Mouse (Mus musculus): ENCODE measurements at regions not wholly inside any gene's neighbourhood (a gene's known extent, or its start where the extent isn't known, plus 50 kb on each side); places are given as distances from the start of the nearest gene placed in this dataset.

DNA sequence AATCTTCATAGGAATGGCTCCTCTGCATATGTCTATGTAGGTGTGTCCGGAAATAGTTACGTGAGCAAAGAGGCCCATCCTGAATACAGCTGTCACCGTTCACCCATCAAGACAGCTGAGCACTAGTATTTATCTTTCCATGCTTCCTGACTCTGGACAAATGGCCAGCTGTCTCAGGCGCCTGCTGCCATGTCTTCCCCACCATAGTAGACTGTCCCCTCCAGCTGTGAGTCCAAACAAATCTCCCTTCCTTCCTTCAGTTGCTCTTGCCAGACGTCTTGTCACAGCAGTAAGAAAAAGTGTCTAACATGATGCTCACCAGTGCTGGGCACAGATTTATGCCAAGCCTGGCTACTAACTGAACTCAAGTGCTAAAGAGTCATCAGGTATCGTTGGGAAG, 487.0 kb downstream of the Insc start:
- no peaks in the 10 kb centered on the region; the same call in 1 of the 2 replicates for H3K27me3 ChIP-seq (replicated peaks; ENCODE audit: control insufficient read depth, insufficient read depth, low read length)
- H3K9me3 ChIP-seq (ENCODE audit: control insufficient read depth, low read length): no peaks in the 10 kb centered on the region
- H3K4me3 ChIP-seq (replicated peaks; ENCODE audit: low read length): no peak overlapping the region
- H3K4me2 ChIP-seq (ENCODE audit: low read length): no peak overlapping the region
- no peak overlapping the region for H3K9ac ChIP-seq (replicated peaks; ENCODE audit: low read depth, low read length)
- no peaks in the 10 kb centered on the region for H3K36me3 ChIP-seq (ENCODE audit: control insufficient read depth, insufficient read depth)
- H3K4me1 ChIP-seq (replicated peaks; ENCODE audit: control insufficient read depth, insufficient read depth, low read length): no peaks in the 10 kb centered on the region
- no peak for ATAC-seq
- no peak overlapping the region for H3K27ac ChIP-seq (ENCODE audit: low read length)
- 86% methylated on average over 6 of the region's 6 CpGs for WGBS

DNA sequence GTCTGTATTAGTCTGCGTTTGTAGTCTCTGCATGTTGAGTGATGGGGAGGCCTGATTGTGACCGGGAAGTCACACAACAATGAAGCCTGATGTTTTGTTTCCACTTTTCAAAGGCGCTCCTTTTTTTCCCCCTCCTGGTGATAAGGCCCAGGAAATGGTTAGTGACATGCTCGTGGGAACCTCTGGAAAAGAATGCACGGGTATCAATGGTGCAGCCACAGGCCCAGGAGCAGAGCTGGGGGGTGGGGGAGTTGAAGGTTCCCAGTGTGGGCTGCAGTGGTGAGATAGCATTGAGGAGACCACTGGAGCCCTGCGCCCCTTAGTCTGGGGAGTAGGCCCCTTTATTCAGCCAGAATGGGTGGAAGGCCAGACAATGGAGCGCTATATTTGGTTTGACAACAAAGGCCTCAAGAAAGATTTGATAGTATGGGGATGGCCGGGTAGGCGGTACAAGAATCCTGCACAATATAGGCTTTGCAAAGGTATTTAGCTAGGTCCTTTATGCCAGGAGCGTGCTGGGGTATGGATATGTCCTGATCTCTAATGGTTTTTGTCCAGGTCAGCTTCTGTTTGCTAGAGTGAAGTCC, 490.4 kb downstream of the Insc start:
- H3K36me3 ChIP-seq (ENCODE audit: control insufficient read depth, insufficient read depth): no peaks in the 10 kb centered on the region

DNA sequence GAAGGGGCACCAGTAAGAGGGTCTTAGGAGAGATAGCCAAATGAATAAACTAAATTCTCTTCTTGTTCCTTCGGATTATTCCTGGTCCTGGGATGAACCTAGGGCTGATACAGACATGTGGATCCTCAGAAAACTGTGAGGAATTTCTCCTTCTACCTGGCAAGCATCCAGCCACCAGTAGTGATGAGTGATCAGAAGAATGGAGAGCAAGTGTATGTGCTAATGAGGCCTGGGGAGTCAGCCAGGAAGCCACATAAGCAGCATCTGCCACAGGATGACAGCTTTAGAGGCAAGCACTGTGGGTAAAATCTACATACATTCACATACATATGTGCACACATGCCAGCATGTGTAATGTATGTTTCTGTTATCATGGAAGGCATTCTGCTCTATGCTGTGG, 493.6 kb downstream of the Insc start:
- Histone ChIP-seq H3K27me3 (replicated peaks; ENCODE audit: control insufficient read depth, insufficient read depth, low read length) (no peaks in the 10 kb centered on the region), H3K9ac (replicated peaks; ENCODE audit: low read depth, low read length) (no peak overlapping the region), H3K4me2 (ENCODE audit: low read length) (no peak overlapping the region), H3K27ac (ENCODE audit: low read length) (no peak overlapping the region), H3K36me3 (ENCODE audit: control insufficient read depth, insufficient read depth) (no peaks in the 10 kb centered on the region), H3K9me3 (ENCODE audit: control insufficient read depth, low read length) (no peaks in the 10 kb centered on the region), H3K4me1 (replicated peaks; ENCODE audit: control insufficient read depth, insufficient read depth, low read length) (no peaks in the 10 kb centered on the region), H3K4me3 (replicated peaks; ENCODE audit: low read length) (no peak overlapping the region)
- WGBS: 71% methylated on average over 1 of the region's 1 CpGs
- no peak for ATAC-seq

More for the DNA sequence above, 490.4 kb downstream of the Insc start:
- Histone ChIP-seq H3K4me1 (replicated peaks; ENCODE audit: control insufficient read depth, insufficient read depth, low read length) (no peaks in the 10 kb centered on the region), H3K9ac (replicated peaks; ENCODE audit: low read depth, low read length) (no peak overlapping the region), H3K9me3 (ENCODE audit: control insufficient read depth, low read length) (no peaks in the 10 kb centered on the region), H3K27ac (ENCODE audit: low read length) (no peak overlapping the region), H3K27me3 (replicated peaks; ENCODE audit: control insufficient read depth, insufficient read depth, low read length) (no peaks in the 10 kb centered on the region), H3K4me2 (ENCODE audit: low read length) (no peak overlapping the region), H3K4me3 (replicated peaks; ENCODE audit: low read length) (no peak overlapping the region)
- no peak for ATAC-seq
- whole genome bisulfite sequencing: 26% methylated on average over 10 of the region's 10 CpGs

DNA sequence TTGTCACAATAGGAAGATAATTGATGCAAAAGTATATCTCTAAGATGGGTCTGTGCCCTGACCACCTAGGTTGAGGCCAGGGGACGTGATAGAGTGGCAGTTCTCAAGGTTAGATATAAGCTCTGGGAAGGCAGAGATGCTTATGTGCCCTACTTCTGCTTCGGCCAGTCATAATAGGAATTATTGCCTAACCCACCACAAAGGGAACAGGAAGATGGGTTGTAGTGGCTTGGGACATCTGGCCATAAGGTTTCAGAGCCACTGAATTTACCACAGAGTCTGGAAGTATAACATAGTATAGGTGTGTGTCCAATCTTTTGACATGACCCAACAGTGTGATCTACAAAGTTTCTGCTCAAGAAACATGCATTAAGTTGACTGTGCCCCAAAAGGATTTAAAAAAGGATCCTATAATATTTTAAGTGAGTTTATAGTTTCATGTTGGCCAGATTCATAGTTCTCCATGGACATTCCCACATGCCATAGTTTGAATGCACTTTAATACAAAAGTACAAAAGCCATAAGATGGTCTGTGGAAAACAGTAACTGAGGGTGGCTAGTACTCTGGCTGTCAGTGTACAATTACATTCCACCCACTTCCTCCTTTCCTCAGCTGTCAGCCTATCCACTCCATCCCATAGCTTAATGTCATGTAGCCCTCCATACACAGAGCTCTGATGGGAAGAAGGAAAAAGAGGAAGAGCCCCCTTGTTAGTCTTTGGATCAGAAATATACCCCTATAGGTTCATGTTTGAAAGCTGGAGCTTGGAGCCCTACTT, 508.3 kb downstream of the Insc start:
- Histone ChIP-seq H3K27ac (ENCODE audit: low read length) (no peak overlapping the region), H3K27me3 (replicated peaks; ENCODE audit: control insufficient read depth, insufficient read depth, low read length) (peaks cover 10% of the 10 kb centered on the region), H3K4me1 (replicated peaks; ENCODE audit: control insufficient read depth, insufficient read depth, low read length) (no peaks in the 10 kb centered on the region), H3K4me2 (ENCODE audit: low read length) (no peak overlapping the region), H3K36me3 (ENCODE audit: control insufficient read depth, insufficient read depth) (no peaks in the 10 kb centered on the region), H3K4me3 (replicated peaks; ENCODE audit: low read length) (no peak overlapping the region), H3K9me3 (ENCODE audit: control insufficient read depth, low read length) (no peaks in the 10 kb centered on the region), H3K9ac (replicated peaks; ENCODE audit: low read depth, low read length) (no peak overlapping the region)
- ATAC-seq: no peak
- WGBS: 90% methylated on average over 2 of the region's 2 CpGs

DNA sequence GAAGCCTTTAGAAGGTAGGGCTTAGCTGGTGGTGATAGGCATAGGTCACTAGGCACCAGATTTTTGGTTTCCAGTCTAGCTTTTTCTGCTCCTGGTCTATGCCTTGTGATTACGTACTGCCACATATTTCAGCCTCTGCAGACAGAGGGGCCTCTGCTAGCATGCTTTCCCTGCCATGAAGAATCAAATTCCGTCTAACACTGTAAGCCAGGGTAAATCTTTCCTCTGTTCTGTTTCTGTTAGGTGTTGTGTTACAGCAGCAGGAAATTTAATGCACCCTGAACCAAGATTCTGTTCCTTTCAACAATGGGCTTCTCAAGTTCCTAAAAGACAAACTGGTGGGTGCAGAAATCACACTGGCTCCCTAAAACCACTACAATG, 508.9 kb downstream of the Insc start:
- Histone ChIP-seq H3K4me3 (replicated peaks; ENCODE audit: low read length) (no peak overlapping the region), H3K4me1 (replicated peaks; ENCODE audit: control insufficient read depth, insufficient read depth, low read length) (no peaks in the 10 kb centered on the region), H3K36me3 (ENCODE audit: control insufficient read depth, insufficient read depth) (no peaks in the 10 kb centered on the region), H3K9me3 (ENCODE audit: control insufficient read depth, low read length) (no peaks in the 10 kb centered on the region), H3K27ac (ENCODE audit: low read length) (no peak overlapping the region), H3K27me3 (replicated peaks; ENCODE audit: control insufficient read depth, insufficient read depth, low read length) (peaks cover 14% of the 10 kb centered on the region), H3K9ac (replicated peaks; ENCODE audit: low read depth, low read length) (no peak overlapping the region), H3K4me2 (ENCODE audit: low read length) (no peak overlapping the region)
- no peak for ATAC-seq
- 78% methylated on average over 2 of the region's 2 CpGs for WGBS

DNA sequence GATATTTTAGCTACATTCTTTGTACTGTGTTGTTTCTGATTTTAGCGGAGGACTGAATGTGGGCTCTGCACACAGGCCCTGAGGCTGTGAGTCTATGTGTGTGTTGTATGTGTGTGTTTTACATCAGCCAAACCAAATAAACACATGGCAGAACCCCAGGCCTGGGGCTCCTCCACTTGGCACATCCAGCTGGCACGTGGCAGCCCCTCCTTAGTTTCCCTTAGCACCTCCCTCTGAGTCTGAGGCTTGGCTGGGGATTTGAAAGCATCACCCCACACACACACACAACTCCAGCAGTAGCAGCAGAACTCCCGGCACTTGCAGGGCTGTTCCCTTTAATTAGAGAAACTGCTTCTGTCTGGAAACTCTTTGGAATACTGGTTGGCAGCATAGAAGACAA, 515.1 kb downstream of the Insc start:
- no peaks in the 10 kb centered on the region for H3K4me1 ChIP-seq (replicated peaks; ENCODE audit: control insufficient read depth, insufficient read depth, low read length)
- 12% methylated on average over 3 of the region's 3 CpGs for WGBS
- no peak overlapping the region for H3K4me2 ChIP-seq (ENCODE audit: low read length)
- H3K9me3 ChIP-seq (ENCODE audit: control insufficient read depth, low read length): no peaks in the 10 kb centered on the region
- peak; percentile 94 for ATAC-seq
- no peak overlapping the region for H3K27ac ChIP-seq (ENCODE audit: low read length)
- peaks cover 21% of the 10 kb centered on the region for H3K27me3 ChIP-seq (replicated peaks; ENCODE audit: control insufficient read depth, insufficient read depth, low read length)
- H3K4me3 ChIP-seq (replicated peaks; ENCODE audit: low read length): no peak overlapping the region
- H3K9ac ChIP-seq (replicated peaks; ENCODE audit: low read depth, low read length): no peak overlapping the region
- no peaks in the 10 kb centered on the region for H3K36me3 ChIP-seq (ENCODE audit: control insufficient read depth, insufficient read depth)

DNA sequence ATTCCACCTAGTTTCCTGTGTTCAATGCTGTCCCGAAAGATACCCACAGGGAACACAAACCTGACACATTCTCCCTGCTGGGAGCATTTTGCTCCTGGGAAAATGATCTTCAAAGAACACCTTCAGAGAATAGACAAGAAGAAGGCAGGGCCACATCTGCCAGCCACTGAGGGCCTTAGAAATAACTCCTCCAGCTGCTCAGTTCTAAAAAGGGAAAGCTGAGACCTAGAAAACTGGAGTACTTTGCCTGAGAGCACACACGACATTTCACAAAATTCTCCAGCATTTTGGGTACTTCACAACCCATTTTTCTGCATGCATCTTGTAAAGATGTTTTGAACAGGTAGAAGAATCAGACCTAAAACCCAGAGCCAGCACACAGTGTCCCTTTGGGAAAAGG, 519.6 kb downstream of the Insc start:
- 89% methylated on average over 2 of the region's 2 CpGs for WGBS

DNA sequence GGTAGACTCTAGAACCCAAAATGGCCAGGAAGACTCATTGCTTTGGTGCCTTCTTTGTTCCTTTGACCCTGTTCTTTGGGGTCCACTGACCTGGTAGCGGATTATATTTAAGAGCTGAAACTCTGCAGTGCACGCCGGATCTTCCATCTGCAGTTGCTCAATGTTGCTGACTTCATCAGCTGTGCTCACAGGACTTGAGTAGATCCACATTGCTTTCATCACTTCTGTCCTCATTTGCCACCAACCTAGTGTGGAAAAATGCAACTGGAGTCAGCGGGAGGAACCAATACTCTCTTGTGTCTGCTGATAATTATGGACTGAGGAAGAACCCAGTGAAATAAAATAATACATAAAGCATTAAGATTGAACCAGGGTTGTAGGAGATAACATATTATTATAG, 522.6 kb downstream of the Insc start:
- Histone ChIP-seq H3K27ac (ENCODE audit: low read length) (no peak overlapping the region), H3K36me3 (ENCODE audit: control insufficient read depth, insufficient read depth) (no peaks in the 10 kb centered on the region), H3K27me3 (replicated peaks; ENCODE audit: control insufficient read depth, insufficient read depth, low read length) (peaks cover 12% of the 10 kb centered on the region), H3K4me3 (replicated peaks; ENCODE audit: low read length) (no peak overlapping the region), H3K9ac (replicated peaks; ENCODE audit: low read depth, low read length) (no peak overlapping the region), H3K9me3 (ENCODE audit: control insufficient read depth, low read length) (no peaks in the 10 kb centered on the region), H3K4me1 (replicated peaks; ENCODE audit: control insufficient read depth, insufficient read depth, low read length) (no peaks in the 10 kb centered on the region), H3K4me2 (ENCODE audit: low read length) (no peak overlapping the region)
- WGBS: 88% methylated on average over 4 of the region's 4 CpGs
- ATAC-seq: no peak

More for the DNA sequence above, 519.6 kb downstream of the Insc start:
- Histone ChIP-seq H3K4me2 (ENCODE audit: low read length) (no peak overlapping the region), H3K9me3 (ENCODE audit: control insufficient read depth, low read length) (no peaks in the 10 kb centered on the region), H3K36me3 (ENCODE audit: control insufficient read depth, insufficient read depth) (no peaks in the 10 kb centered on the region), H3K9ac (replicated peaks; ENCODE audit: low read depth, low read length) (no peak overlapping the region), H3K4me3 (replicated peaks; ENCODE audit: low read length) (no peak overlapping the region), H3K4me1 (replicated peaks; ENCODE audit: control insufficient read depth, insufficient read depth, low read length) (no peaks in the 10 kb centered on the region), H3K27me3 (replicated peaks; ENCODE audit: control insufficient read depth, insufficient read depth, low read length) (peaks cover 12% of the 10 kb centered on the region), H3K27ac (ENCODE audit: low read length) (no peak overlapping the region)
- no peak for ATAC-seq

DNA sequence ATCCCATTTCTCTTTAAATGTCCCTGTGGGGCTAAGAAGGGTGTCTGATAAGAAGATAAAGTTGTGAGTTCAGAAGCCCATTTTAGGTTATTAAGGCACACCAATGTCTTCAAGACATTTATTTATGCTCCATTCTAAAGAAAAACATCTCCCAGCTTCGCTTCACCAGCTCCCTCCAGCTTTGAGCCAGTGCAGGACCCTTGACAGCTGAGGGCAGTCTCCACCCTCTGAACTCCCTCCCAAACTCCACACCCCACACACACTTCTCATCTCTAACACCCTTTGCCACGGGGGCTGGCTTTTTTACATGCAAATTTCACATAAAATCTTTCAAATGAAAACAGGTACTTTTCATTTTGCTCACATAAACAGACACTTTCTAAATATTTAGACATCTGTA, 527.3 kb downstream of the Insc start:
- no peak overlapping the region for H3K4me3 ChIP-seq (replicated peaks; ENCODE audit: low read length)
- no peak overlapping the region for H3K27ac ChIP-seq (ENCODE audit: low read length)
- WGBS: 19% methylated on average over 2 of the region's 2 CpGs
- no peak for ATAC-seq
- peaks cover 13% of the 10 kb centered on the region for H3K27me3 ChIP-seq (replicated peaks; ENCODE audit: control insufficient read depth, insufficient read depth, low read length)
- H3K4me1 ChIP-seq (replicated peaks; ENCODE audit: control insufficient read depth, insufficient read depth, low read length): no peaks in the 10 kb centered on the region
- no peak overlapping the region for H3K9ac ChIP-seq (replicated peaks; ENCODE audit: low read depth, low read length)
- no peaks in the 10 kb centered on the region for H3K9me3 ChIP-seq (ENCODE audit: control insufficient read depth, low read length)
- H3K36me3 ChIP-seq (ENCODE audit: control insufficient read depth, insufficient read depth): no peaks in the 10 kb centered on the region
- H3K4me2 ChIP-seq (ENCODE audit: low read length): no peak overlapping the region

All from forebrain, embryonic 16.5 days (tissue).